Comparison of ENCODE assay signal across 8 mouse cellular contexts in the genomic region with DNA sequence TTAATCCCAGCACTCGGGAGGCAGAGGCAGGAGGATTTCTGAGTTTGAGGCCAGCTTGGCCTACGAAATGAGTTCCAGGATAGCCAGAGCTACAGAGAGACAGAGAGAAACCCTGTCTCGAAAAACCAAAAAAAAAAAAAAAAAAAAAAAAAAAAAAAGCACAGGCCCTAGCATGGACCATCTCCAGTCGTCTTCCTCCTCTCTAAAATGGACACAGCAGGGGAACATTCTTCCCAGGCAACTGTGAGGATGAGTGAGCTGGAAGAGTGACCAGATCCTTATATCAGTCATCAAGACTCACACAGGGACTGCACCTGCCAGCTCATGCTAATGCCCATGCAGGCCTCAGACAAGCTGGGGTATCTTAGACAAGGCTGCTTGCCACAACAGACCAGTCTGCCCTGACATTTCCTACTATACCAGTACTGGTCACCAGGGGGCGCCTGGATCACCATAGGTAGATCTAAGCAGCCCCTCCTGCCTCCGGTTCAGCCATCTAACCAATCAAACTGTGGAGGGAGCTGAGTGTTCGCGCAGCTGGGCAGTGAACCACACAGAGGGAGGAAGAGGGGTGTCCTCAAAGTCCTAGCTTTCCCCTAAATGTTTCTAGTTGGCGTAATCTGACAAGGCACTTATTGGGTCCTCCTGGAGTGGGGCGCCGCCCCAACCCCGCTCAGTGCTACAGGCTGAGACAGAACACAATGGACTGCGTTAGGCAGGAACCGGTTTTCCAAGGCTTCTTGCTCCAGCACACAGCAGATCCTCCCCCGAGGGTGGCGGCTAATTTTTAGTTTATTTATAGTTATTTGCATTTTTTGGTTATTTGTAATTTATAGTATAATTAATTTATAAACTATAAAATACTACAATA. TPM values are rescaled to one million over a fixed set of nuclear protein-coding genes. Genes with fewer than 3 reads are reported as not detected.
DNase-seq lines count a peak whose midpoint lies in the region; ATAC-seq lines count a peak whose summit lies in the region.

No protein-coding gene starts in this region.

- peak overlapping the region; percentile 0; the same call in 1 of the 2 replicates for H3K9ac ChIP-seq in hindbrain, embryonic 11.5 days (ENCODE audit: low read depth, low read length)

- peak overlapping the region; percentile 39 for H3K4me2 ChIP-seq in hindbrain, embryonic 11.5 days (replicated peaks; ENCODE audit: low read depth, low read length)

- H3K4me1 ChIP-seq in hindbrain, embryonic 11.5 days (replicated peaks; ENCODE audit: control insufficient read depth, insufficient read depth, low read length): no peaks in the 10 kb centered on the region

- no peaks in the 10 kb centered on the region for H3K27me3 ChIP-seq in hindbrain, embryonic 11.5 days (ENCODE audit: control insufficient read depth, insufficient read depth, low read length)

- no peak overlapping the region for H3K27ac ChIP-seq in hindbrain, embryonic 11.5 days (ENCODE audit: low read depth, low read length)

- ATAC-seq in hindbrain, embryonic 11.5 days (ENCODE audit: low FRiP score): peak; percentile 90

- H3K36me3 ChIP-seq in hindbrain, embryonic 11.5 days (ENCODE audit: control insufficient read depth, insufficient read depth, low read length): no peaks in the 10 kb centered on the region

- H3K9me3 ChIP-seq in hindbrain, embryonic 11.5 days (ENCODE audit: control insufficient read depth, low read length): no peaks in the 10 kb centered on the region

- H3K4me3 ChIP-seq in hindbrain, embryonic 11.5 days (ENCODE audit: low read depth, low read length): 0 out of 2 replicates have a peak overlapping the region, but pooled peaks have one; percentile 2

- peak; percentile 97 for DNase-seq in MN1 (ENCODE audit: low spot score)
- DNase-seq in cerebellum, adult 9-10 months: peak; percentile 97
- peak; percentile 95 to 100 for DNase-seq in frontal cortex, adult 2 months (ENCODE audit: extremely low spot score in 1 of 2, low spot score in 1 of 2)
- DNase-seq in hindbrain, embryonic 11.5 days (ENCODE audit: low spot score): peak; percentile 98
- DNase-seq in layer of hippocampus, postnatal 10 days (ENCODE audit: low spot score in 2 of 2): peak; percentile 98 to 99
- DNase-seq in lung, postnatal 10 days: peak; percentile 99
- DNase-seq in retina, adult 2 months (ENCODE audit: low read depth, low spot score): peak; percentile 77
- peak; percentile 93 to 96 for DNase-seq in thymus, postnatal 36 days

- WGBS in hindbrain, embryonic 11.5 days: 21% methylated on average over 16 of the region's 16 CpGs

RNA-seq across cellular contexts. Expression of gene Cngb1, which starts 51.6 kb away (rescaled TPM):
- polyA plus RNA-seq in frontal cortex, adult 2 months (2012; rRNA removed): 0.46 and 0.78 TPM in 2 replicates
- polyA plus RNA-seq in hindbrain, embryonic 11.5 days (2014; fragmentation: Nextera tagmentation; extraction: Ambion mirVana): 0.66 and 0.71 TPM in 2 replicates
- total RNA-seq in layer of hippocampus, postnatal 10 days (2021): under 1 TPM; 0.87 to 0.91 TPM

RNA-seq across cellular contexts. Expression of gene Kifc3, which starts 52.2 kb away (rescaled TPM):
- polyA plus RNA-seq in frontal cortex, adult 2 months (2012; rRNA removed): 60.9 and 65.7 TPM in 2 replicates
- 5.2 and 5.7 TPM in 2 replicates for polyA plus RNA-seq in hindbrain, embryonic 11.5 days (2014; fragmentation: Nextera tagmentation; extraction: Ambion mirVana)
- 10 to 100 TPM; 72.4 to 90.2 TPM for total RNA-seq in layer of hippocampus, postnatal 10 days (2021)

RNA-seq across cellular contexts. Expression of gene Tepp, which starts 55.6 kb away (rescaled TPM):
- polyA plus RNA-seq in frontal cortex, adult 2 months (2012; rRNA removed): 0.48 TPM in 1 of 2 replicates, not detected in the other
- not detected in 2 replicates for polyA plus RNA-seq in hindbrain, embryonic 11.5 days (2014; fragmentation: Nextera tagmentation; extraction: Ambion mirVana)
- 1 to 10 TPM; 1.4 to 1.7 TPM for total RNA-seq in layer of hippocampus, postnatal 10 days (2021)
